Mouse (Mus musculus) naive thymus-derived CD4-positive, alpha-beta T cell, adult 2 months (primary cell): ENCODE measurements around the gene Krtap22-2.
"Not testable (repeated sequence)": the region's sequence is repeated elsewhere in the genome, so short reads cannot be mapped to it uniquely, and the experiment has no call there.

Experiments
- DNase-seq: peaks from one replicate; pipeline ENCODE4 v3.0.0-alpha.2; 2011; ENCODE audit warnings: low read depth

Gene Krtap22-2

DNA sequence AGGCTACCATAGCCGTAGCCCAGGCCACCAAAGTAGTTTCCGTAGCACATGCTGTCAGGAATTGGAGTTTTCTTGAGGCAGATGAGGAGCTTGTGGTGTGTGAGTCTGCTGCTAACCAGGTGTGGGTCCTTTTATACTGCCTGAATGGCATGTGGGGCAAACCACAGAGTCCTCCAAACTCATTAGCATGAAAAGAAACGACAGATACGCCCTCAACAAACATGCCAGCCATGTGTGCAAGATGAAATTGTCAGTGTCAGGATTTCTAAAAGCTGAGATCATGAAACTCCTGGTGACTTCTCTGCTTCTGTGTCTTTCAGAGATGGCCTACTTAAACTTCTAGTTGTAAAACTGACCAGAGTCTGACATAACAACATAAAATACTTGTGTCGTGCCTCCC lies at the start of gene Krtap22-2:
TSS of gene Krtap22-2 (minus strand) at position 101 of the 400 bp plus-strand sequence.
- DNase-seq, result no peak

DNA sequence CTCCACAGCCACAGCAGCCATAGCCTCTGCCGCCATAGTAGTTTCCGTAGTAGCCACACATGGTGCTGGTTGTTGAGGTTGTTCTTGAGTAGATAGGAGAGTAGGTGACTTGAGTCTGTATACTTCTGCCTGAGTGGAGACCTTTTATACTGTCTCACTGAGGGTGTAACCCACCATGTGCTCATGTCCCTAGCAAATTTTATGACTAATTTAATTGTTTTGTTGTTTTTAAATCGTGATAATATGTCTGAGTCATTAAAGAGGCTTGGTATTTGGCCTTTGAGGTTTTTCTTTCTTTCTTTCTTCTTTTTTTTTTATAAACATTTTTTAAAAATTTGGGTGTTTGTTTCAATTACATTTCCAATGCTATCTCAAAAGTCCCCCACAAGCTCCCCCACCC lies 37.2 kb upstream of the Krtap22-2 start, which contains the start of gene Krtap6-5:
TSS of gene Krtap6-5 (minus strand) at position 101 of the 400 bp plus-strand sequence.
- DNase-seq, result no peak

DNA sequence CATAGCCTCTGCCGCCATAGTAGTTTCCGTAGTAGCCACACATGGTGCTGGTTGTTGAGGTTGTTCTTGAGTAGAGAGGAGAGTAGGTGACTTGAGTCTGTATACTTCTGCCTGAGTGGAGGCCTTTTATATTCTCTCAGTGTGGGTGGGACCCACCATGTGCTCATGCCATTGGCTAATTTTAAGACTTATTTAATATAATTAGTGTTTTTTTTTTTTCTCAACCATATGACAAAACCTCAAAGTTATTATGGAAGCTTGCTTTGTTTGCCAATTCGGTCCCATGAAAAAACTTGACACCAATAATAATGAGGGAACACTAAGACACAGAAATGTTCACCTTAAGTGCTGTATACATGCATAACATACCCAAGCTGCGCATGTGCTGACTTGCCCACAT lies 30.8 kb upstream of the Krtap22-2 start, which contains the start of gene Gm10228:
TSS of gene Gm10228 (minus strand) at position 101 of the 400 bp plus-strand sequence.
- DNase-seq, result not testable (repeated sequence)

DNA sequence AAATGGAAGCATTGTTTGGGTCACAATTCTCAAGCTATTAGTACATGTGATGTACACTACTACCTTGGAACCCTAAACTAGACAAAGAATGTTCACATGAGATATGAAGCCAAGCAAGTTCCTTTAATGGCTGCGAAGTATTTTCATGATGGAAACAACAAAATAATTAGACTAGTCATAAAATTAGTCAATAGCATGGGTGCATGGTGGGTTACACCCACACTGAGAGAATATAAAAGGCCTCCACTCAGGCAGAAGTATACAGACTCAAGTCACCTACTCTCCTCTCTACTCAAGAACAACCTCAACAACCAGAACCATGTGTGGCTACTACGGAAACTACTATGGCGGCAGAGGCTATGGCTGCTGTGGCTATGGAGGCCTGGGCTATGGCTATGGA lies 20.8 kb upstream of the Krtap22-2 start, which contains the start of gene Krtap6-1:
TSS of gene Krtap6-1 (plus strand) at position 301 of the 400 bp plus-strand sequence.
- not testable (repeated sequence) for DNase-seq

DNA sequence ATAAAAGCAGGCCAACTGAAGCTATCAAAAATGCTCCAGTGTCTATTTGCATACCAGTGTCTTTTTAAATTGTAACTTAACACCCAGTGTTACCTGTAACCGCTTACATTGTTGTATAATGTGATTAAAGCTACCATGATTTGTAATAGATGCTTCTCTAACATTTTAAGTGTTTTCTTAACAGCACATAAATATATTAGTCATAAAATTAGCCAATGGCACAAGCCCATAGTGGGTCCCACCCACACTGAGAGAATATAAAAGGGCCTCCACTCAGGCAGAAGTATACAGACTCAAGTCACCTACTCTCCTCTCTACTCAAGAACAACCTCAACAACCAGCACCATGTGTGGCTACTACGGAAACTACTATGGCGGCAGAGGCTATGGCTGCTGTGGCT lies 4.4 kb upstream of the Krtap22-2 start, which contains the start of gene Gm10229:
TSS of gene Gm10229 (plus strand) at position 301 of the 400 bp plus-strand sequence.
- DNase-seq, result not testable (repeated sequence)

DNA sequence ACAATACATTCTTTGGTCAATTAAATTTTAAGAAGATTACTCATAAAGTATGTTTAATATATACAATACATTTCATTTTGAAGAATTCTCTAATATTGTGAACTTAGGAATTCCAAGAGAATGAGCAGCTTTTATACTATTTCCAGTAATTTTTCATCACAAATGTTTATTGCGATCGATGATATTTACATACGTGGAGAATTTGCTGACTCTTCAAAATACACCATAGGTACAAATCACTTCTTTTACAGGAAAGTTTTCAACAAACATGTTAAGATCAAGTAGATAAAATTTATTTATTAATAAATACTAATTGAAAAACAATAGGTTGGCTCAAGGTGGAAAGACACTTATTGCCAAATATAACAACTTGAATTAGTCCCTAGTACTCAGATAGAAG lies 3.4 kb upstream of the Krtap22-2 start:
- DNase-seq, result no peak

DNA sequence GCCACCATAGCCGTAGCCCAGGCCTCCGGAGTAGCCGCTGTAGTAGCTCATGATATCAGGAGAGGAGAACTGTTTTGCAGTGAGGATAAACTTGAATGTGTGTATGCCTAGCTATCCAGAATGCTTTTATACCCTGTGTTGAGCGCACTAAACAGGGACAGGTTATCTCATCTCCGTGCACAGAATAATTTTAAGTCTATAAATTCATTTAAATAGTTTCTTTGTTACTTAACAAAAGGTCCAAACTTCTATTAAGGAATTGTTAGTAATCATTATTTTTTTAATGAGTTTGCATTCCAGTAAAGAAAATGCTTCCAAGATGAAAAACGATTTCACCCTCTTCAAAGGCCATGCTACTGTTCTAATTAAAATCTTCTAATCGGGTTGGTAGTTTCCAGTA lies 47.8 kb downstream of the Krtap22-2 start, which contains the start of gene Krtap16-3:
TSS of gene Krtap16-3 (minus strand) at position 101 of the 400 bp plus-strand sequence.
- no peak for DNase-seq
